Mouse (Mus musculus) mouse trophoblast stem cell (cell line): ENCODE data around the gene Dennd5b.
"Not testable (repeated sequence)": the region's sequence is repeated elsewhere in the genome, so short reads cannot be mapped to it uniquely, and the experiment has no call there.

Source experiments
- in situ Hi-C, 2 experiments: fragments of 300-500 bp; cut with MseI, MboI; formaldehyde crosslinking; loops; 2 replicates in 1 of 2; 3 replicates in 1 of 2; pipeline ENCODE4 v1.15.1; 2025

Dennd5b gene

DNA sequence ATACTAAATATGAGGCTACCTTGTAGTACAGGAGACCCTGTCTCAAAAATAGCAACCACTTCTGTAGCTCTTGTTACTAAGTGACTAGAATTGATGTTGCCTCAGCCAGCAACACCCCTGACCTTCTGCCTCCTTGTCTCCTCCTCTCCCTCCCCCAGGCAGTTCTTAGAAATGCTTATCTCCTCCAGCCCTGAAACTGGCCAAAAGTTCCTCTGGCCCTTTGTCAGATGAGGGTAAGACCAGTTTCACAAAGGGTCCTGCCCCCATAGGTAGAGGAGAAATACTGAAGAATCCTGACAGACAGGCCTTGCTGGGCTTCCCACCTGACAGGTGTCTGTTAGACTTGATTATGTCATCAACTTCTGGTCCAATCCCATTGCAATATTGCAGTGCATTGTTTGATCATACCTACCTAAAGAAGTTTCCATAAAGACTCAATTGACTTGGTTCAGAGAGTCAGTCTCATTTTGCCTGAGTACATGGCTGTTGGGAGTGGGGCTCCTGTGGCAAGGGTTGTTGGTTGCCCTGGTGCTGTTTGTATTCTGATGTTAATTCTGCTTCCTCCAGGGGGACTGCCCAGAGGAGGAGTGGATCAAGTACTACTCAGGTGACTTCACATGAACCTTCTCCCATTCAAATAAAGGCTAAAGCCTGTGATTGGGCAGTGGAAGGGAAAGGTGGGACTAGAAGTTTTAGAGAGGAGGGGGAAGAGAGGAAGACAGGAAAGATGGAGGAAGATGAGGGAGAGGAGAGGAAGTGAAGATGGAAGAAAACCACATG, 145.6 kb downstream of the Dennd5b start:
- in situ Hi-C loops: no loop called here

DNA sequence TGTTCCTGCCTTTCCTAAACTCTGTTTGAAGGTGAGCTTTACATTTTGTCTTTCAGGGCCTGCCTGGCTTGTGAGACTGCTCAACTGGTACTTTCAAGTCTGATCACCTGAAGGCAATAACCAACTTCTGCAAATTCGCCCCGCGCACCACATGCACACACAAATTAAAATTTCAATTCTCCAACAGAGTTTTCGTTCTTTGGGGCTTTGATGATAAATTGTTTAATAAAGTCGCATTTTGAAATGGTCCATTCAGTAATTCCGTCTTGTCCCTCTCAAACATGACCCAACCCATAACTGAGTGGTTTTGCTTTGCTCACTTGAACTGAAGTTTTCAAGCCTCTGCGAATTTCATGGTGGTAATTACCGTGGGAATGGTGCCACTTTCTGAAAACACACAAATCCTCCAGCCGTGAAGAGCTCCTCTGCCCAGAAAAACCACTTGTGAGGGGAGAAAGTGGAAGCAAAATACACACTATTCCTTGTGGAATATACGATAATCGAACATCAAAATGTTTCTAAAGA, 154.5 kb downstream of the Dennd5b start:
- in situ Hi-C loops: no loop called here

DNA sequence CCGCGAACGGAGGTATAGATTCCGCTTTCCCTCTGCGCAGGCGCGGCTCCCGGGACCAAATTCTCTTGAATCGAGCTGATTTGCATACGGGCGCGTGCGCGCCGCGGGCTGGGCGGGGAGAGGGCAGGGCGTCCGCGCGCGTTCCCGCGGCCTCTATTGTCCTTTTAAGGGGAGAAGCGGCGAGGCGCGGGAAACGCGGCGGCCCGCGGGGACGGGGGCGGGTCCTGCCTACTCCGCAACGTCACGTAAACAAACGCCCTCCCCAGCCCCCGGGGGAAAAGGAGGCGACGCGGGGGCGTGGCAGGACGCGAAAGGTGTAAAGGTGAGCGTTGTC, 155.1 kb downstream of the Dennd5b start, which contains the start of gene Sinhcaf:
Gene Sinhcaf, minus strand, starts transcription at position 59 of the 334 bp plus-strand sequence.
- in situ Hi-C loops: no loop called here

DNA sequence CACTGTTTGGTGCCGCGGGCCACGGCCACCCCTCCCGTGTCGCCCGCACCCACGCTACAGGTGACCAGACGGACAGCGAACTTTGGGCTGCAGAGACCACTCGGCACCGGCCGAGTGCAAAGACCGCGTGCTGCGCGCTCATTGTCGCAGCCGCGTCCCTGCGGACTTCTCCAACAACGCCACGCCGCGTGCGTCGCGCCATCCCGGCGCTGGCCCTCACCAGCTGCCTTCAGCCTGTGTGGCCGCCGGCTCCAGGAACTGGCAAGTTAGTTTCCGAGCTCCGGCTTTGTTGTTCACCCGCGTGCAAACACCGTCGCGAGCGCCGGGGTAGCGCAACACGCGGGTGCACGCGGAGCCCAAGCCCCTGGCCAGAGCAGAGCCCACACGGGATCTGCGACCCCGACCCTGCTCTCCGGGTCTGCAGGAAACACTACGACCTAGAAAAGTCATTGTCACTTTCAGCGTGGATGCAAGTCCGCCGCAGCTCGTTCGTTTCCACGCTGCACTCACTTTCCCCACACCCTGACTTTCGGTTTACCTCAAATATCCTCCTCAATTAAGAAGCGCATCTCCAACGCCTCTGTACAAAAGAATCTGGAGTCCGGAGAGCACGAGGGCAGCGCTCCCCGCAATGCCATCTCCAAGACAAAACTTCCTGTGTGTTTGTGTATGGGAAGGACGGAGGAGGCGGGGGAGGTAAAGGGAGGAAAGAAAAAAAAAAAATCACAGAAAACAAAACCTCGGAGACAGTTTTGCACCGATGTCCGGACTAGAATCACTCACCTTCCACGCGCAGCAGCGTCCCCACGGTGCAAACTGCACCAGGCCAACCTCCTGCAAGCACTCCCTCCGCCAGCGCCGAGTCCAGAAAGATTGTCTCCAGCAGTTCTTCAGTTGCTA, 155.7 kb downstream of the Dennd5b start:
- in situ Hi-C loops: no loop called here

DNA sequence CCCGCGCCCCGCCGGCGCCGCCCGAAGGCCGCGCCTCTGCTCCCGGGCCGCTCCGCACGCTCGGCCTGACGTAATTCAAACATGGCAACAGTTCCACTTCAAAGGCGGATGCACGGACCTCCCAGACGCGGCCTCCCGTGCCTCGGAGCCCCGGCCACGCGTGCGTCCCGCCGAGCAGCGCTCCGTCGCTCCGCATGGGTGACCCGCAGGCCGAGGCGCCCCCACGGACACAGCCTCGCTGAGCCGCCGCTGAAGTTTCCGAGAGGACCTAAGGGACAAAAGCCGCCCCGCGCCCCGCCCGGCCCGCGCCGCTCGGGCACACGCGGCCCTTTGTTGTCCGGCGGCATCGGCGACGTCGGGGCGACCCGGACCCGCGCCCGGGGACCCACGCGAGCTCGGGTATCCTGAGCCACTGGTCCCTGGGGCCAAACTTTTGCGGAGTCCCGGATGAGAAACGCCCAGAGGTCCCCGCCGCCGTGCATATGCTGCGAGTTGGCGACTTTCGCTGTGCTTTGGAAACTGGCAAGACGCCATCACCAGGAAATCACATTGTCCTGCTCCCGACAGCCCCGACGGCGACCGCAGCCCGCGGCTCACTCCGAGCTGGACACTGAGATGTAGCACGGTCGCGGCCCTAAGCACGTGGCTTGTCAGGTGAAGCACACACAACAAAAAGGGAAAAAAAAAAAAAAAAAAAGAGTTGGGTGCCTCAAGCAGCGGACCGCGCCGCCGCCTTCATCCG, 156.5 kb downstream of the Dennd5b start:
- in situ Hi-C loops: no loop called here

DNA sequence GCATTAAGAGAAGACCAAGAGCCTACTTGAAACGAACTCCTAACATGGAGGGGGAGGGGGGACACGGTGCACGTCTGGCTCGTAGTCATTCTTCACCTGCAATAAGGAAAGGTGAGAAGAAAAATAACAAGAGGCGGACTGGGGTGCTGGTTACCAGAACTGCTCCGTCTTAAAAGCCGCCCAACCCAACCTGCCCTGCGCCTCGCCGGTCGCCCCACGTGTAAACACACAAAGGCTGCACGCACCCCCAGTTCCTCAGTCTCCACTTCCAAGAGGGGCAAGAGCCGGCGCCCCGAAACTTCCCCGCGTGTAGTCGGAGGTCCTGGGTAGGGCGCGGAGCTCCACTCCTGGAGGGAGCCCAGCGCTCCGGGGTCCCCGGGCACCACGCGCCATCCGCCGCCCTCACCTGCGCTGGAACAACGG, 157.1 kb downstream of the Dennd5b start:
- in situ Hi-C loops: no loop called here

DNA sequence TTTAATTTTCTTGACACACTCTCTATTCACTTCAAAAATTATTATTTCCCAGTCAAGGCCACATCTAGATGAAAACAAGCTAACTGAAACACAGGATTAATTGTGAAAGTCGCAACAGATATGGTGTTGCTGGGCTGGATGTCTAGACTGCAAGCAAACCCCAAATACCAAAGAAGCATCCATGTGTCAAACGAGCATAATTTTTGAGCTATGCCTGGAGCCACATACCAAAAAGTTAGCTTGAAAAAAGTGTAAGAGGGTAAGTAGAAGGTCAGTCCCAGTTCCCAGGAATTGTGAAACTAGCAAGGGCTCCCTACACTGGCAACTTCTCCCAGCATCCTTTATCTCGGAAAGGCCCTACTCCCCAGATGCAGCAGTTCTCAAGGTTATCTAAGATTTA, 157.8 kb downstream of the Dennd5b start:
- in situ Hi-C loops: no loop called here

DNA sequence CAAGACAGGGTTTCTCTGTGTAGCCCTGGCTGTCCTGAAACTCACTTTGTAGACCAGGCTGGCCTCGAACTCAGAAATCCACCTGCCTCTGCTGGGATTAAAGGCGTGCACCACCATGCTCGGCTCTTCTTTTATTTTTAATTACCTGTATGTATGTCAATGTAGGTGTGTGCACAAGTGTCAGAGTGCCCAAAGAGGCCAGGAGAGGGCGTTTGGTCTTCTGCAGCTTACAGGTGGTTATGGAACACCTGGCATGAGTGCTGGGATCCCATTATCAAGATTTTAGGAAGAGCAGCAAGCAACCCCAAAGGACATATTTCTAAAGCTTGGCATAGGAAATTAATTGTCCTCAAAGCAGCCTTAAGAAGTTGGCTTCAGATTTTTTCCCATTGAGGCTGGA, 159.1 kb downstream of the Dennd5b start:
- in situ Hi-C loops: no loop called here

DNA sequence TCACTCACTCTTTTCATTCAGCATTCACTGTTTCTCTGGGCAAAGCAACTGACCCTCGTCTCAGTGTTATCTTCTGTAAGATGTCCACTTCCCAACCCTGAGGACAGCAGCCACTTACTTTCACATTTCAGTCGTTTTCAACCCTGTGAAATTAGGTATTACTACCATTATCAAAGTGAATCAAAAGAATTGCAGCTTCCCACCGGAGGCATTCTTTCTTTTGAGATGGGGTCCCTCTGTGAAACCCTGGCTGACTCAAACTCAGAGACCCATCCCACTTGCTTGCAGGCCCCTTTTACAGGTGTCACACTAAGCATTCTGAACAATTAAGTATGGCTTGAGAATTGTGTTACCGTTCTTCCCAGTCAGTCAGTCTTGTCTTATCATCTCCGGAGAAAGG, 159.6 kb downstream of the Dennd5b start:
- in situ Hi-C loops: no loop called here

DNA sequence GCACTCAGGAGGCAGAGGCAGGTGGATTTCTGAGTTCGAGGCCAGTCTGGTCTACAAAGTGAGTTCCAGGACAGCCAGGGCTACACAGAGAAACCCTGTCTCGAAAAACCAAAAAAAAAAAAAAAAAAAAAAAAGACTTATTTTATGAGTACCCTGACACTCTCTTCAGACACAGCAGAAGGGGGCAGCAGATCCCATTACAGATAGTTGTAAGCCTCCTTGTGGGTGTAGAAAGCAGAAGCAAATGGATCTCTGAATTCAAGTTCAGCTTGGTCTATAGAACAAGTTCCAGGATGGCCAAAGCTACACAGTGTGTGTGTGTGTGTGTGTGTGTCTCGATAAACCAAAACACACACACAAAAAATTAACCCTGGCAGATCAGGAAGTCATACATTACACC, 161.1 kb downstream of the Dennd5b start:
- in situ Hi-C loops: not testable (repeated sequence)
